Mouse (Mus musculus) C2C12 (cell line): Measurements from ENCODE around the gene Mipep.

Experiments used
- CEBPB ChIP-seq: IDR thresholded peaks from one replicate; pipeline ENCODE4 v1.6.1; 2011; ENCODE audit warnings: low read depth, mild to moderate bottlenecking, control low read depth, moderate library complexity
- CTCF ChIP-seq: IDR thresholded peaks from one replicate; pipeline ENCODE4 v1.5.1; 2011; ENCODE audit not compliant: control insufficient read depth, insufficient read depth, insufficient read length
- MAX ChIP-seq: IDR thresholded peaks from one replicate; pipeline ENCODE4 v1.6.1; 2011; ENCODE audit warnings: mild to moderate bottlenecking, control low read depth
- MYOD1 ChIP-seq: IDR thresholded peaks from one replicate; pipeline ENCODE4 v1.6.1; 2011; ENCODE audit warnings: low read depth; ENCODE audit not compliant: control insufficient read depth, insufficient read length
- USF1 ChIP-seq: IDR thresholded peaks from one replicate; pipeline ENCODE4 v1.6.1; 2011; ENCODE audit warnings: low read depth, mild to moderate bottlenecking, control low read depth, moderate library complexity

DNA sequence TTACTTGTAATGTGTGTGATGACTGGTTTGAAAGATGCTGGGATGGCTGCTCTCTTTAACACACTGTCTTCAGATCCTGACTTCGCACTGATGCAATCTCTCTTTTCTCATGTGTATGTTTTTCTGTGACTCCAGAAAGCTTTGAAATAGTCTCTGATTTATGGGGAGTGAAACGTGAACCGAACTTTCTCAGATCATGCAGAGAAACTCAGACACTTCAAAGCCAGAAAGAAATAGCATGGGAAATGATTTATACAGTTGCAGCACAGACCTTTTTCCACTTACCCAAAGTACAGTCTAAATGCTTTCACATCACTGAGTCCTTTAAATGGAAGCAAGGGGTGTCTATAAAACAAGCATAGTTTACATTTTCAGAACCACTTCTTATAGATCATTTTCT lies 79.0 kb downstream of the Mipep start:
- TF ChIP-seq CTCF (no peak), CEBPB (no peak), MAX (no peak), MYOD1 (no peak), USF1 (no peak)
